Mouse (Mus musculus) MEL (cell line): ENCODE measurements around the gene Srf. TPM values are rescaled to one million over a fixed set of nuclear protein-coding genes. Genes with fewer than 3 reads are reported as not detected.

ENCODE experiments used
- DNase-seq: peaks from one replicate; pipeline ENCODE4 v3.0.0; 2011; ENCODE audit warnings: low read depth, low spot score
- H3K27ac ChIP-seq: 2 replicates; pipeline ENCODE4 v1.5.1; 2012; ENCODE audit warnings: low read depth, mild to moderate bottlenecking, control low read depth, low read length, moderate library complexity; ENCODE audit not compliant: control insufficient read depth
- H3K27me3 ChIP-seq, 2 experiments: fragments of 150-350 bp in 1 of 2; sonication (generic) in 1 of 2; 2 replicates each; pipeline ENCODE4 v1.6.1; 2012; ENCODE audit warnings: low read length in 2 of 2, mild to moderate bottlenecking in 2 of 2, improper control_type of control experiment in 1 of 2, moderate library complexity in 1 of 2; ENCODE audit not compliant: insufficient read depth in 2 of 2, control insufficient read depth in 1 of 2
- H3K36me3 ChIP-seq, 2 experiments: 2 replicates each; pipeline ENCODE4 v1.6.1; 2012 to 2014; ENCODE audit warnings: low read length in 2 of 2, improper control_type of control experiment in 1 of 2, inconsistent platforms in 1 of 2, mild to moderate bottlenecking in 1 of 2; ENCODE audit not compliant: insufficient read depth in 2 of 2, control insufficient read depth in 1 of 2
- H3K4me1 ChIP-seq, 2 experiments: fragments of 150-350 bp in 1 of 2; sonication (generic) in 1 of 2; 2 replicates each; pipeline ENCODE4 v1.6.1; 2012; ENCODE audit warnings: low read length in 2 of 2, improper control_type of control experiment in 1 of 2, mild to moderate bottlenecking in 1 of 2; ENCODE audit not compliant: insufficient read depth in 2 of 2, control insufficient read depth in 1 of 2
- H3K4me3 ChIP-seq, 2 experiments: fragments of 150-350 bp in 1 of 2; sonication (generic) in 1 of 2; 2 replicates each; pipeline ENCODE4 v1.5.1; 2012; ENCODE audit warnings: low read depth in 2 of 2, low read length in 2 of 2, mild to moderate bottlenecking in 2 of 2, moderate library complexity in 2 of 2, control low read depth in 1 of 2, improper control_type of control experiment in 1 of 2; ENCODE audit not compliant: control insufficient read depth in 1 of 2, insufficient read depth in 1 of 2
- H3K79me2 ChIP-seq: 2 replicates; pipeline ENCODE4 v1.6.1; 2012; ENCODE audit warnings: mild to moderate bottlenecking, low read length, moderate library complexity; ENCODE audit not compliant: control insufficient read depth, poor library complexity, insufficient read depth
- H3K9ac ChIP-seq: 2 replicates; pipeline ENCODE4 v1.6.1; 2012; ENCODE audit warnings: low read depth, mild to moderate bottlenecking, control low read depth, low read length, moderate library complexity; ENCODE audit not compliant: control insufficient read depth, poor library complexity, severe bottlenecking
- H3K9me3 ChIP-seq: fragments of 150-350 bp; sonication (generic); replicated peaks from 2 replicates; pipeline ENCODE4 v1.6.1; 2012; ENCODE audit warnings: mild to moderate bottlenecking, low read length, improper control_type of control experiment, moderate library complexity; ENCODE audit not compliant: insufficient read depth
- CTCF ChIP-seq, 3 experiments: IDR thresholded peaks in 2 of 3; conservative IDR thresholded peaks in 1 of 3; 2 replicates each; pipeline ENCODE4 v1.5.1; 2011 to 2012; ENCODE audit warnings: low read length in 3 of 3, low read depth in 2 of 3, mild to moderate bottlenecking in 2 of 3, improper control_type of control experiment in 1 of 3, inconsistent platforms in 1 of 3, mixed read lengths in 1 of 3, moderate library complexity in 1 of 3; ENCODE audit not compliant: control insufficient read depth in 1 of 3, insufficient read depth in 1 of 3, poor library complexity in 1 of 3, severe bottlenecking in 1 of 3
- E2F4 ChIP-seq: IDR thresholded peaks from 2 replicates; pipeline ENCODE4 v1.6.1; 2011; ENCODE audit warnings: low read depth, low read length, improper control_type of control experiment, borderline replicate concordance
- ELF1 ChIP-seq: IDR thresholded peaks from 2 replicates; pipeline ENCODE4 v1.6.1; 2014; ENCODE audit warnings: low read depth, mild to moderate bottlenecking, inconsistent platforms, low read length, improper control_type of control experiment, moderate library complexity
- GATA1 ChIP-seq: IDR thresholded peaks from 2 replicates; pipeline ENCODE4 v1.6.1; 2011; ENCODE audit warnings: low read depth, low read length, improper control_type of control experiment
- MYB ChIP-seq: IDR thresholded peaks from 2 replicates; pipeline ENCODE4 v1.6.1; 2011; ENCODE audit warnings: mild to moderate bottlenecking, low read depth, low read length, improper control_type of control experiment
- NRF1 ChIP-seq: IDR thresholded peaks from 2 replicates; pipeline ENCODE4 v1.6.1; 2014; ENCODE audit warnings: low read depth, mild to moderate bottlenecking, inconsistent platforms, low read length, improper control_type of control experiment, moderate library complexity; ENCODE audit not compliant: poor library complexity, insufficient read depth, severe bottlenecking
- POLR2AphosphoS2 ChIP-seq: IDR thresholded peaks from 2 replicates; pipeline ENCODE4 v1.6.1; 2011; ENCODE audit warnings: low read length, improper control_type of control experiment
- RAD21 ChIP-seq: IDR thresholded peaks from 2 replicates; pipeline ENCODE4 v1.6.1; 2011; ENCODE audit warnings: mild to moderate bottlenecking, low read depth, low read length, improper control_type of control experiment
- SMC3 ChIP-seq: IDR thresholded peaks from 2 replicates; pipeline ENCODE4 v1.6.1; 2011; ENCODE audit warnings: low read depth, low read length, improper control_type of control experiment
- TCF12 ChIP-seq: IDR thresholded peaks from 2 replicates; pipeline ENCODE4 v1.6.1; 2014; ENCODE audit warnings: low read depth, mild to moderate bottlenecking, inconsistent platforms, low read length, improper control_type of control experiment, moderate library complexity
- USF1 ChIP-seq: IDR thresholded peaks from 2 replicates; pipeline ENCODE4 v1.6.1; 2014; ENCODE audit warnings: low read depth, mild to moderate bottlenecking, inconsistent platforms, low read length, improper control_type of control experiment, moderate library complexity
- USF2 ChIP-seq, 2 experiments: IDR thresholded peaks; 2 replicates each; pipeline ENCODE4 v1.6.1; 2011 to 2012; ENCODE audit warnings: improper control_type of control experiment in 2 of 2, low read length in 2 of 2, borderline replicate concordance in 1 of 2, inconsistent platforms in 1 of 2, low read depth in 1 of 2, mild to moderate bottlenecking in 1 of 2; ENCODE audit not compliant: insufficient read depth in 1 of 2
- ZC3H11A ChIP-seq: IDR thresholded peaks from 2 replicates; pipeline ENCODE4 v1.6.1; 2012; ENCODE audit warnings: low read depth, mild to moderate bottlenecking, inconsistent platforms, low read length, improper control_type of control experiment
- ZMIZ1 ChIP-seq: IDR thresholded peaks from 2 replicates; pipeline ENCODE4 v1.6.1; 2012; ENCODE audit warnings: low read depth, mild to moderate bottlenecking, inconsistent platforms, low read length, improper control_type of control experiment, moderate library complexity
- ZNF384 ChIP-seq: IDR thresholded peaks from 2 replicates; pipeline ENCODE4 v1.6.1; 2012; ENCODE audit warnings: low read depth, mild to moderate bottlenecking, inconsistent platforms, low read length, improper control_type of control experiment
- polyA plus RNA-seq, 2 experiments: library from polyadenylated mRNA; stranded (reverse) in 1 of 2; unstranded in 1 of 2; fragments of >175 nt in 1 of 2; fragments of >200 nt in 1 of 2; gene quantifications; 2 replicates each; pipeline versions ENCODE4 v1.2.1 to v1.2.4; 2012; ENCODE audit warnings: low replicate concordance in 2 of 2, low read depth in 1 of 2; ENCODE audit not compliant: insufficient read length in 2 of 2, insufficient read depth in 1 of 2, missing spikeins in 1 of 2
- total RNA-seq: library from RNA; depleted of rRNA; stranded (reverse); fragments of 300-350 nt; gene quantifications from 2 replicates; pipeline ENCODE4 v1.2.3, GENCODE M21; 2012

Srf gene
- total and polyA plus RNA-seq, 3 experiments: 43.9 to 114 TPM; not detected in 1

DNA sequence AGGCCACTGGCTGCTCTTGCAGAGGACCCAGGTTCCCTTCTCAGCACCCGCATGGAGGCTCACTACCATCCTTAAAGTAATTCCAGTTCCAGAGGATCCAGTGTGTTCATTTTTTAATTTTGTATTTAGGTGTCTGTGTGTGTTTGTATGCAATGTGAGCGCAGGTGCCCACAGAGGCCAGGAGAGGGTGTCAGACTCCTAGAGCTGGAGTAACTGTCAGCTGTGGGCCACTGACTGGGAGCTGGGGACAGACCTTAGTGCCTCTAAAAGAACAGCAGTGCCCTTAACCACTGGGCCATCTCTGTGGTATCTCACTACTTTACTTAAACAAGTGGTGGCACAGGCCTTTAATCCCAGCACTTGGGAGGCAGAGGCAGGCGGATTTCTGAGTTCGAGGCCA lies 47.3 kb upstream of the Srf start:
- no peaks in the 10 kb centered on the region for H3K4me1 ChIP-seq
- H3K9ac ChIP-seq: no peak overlapping the region
- no peak for DNase-seq
- H3K36me3 ChIP-seq: no peaks in the 10 kb centered on the region
- peaks cover 0 to 1% of the 10 kb centered on the region in 2 experiments; a peak in 1 of 4 replicates for H3K27me3 ChIP-seq
- no peaks in the 10 kb centered on the region for H3K9me3 ChIP-seq
- TF ChIP-seq SMC3: peak; percentile 16; the same call in 1 of the 2 replicates
- TF ChIP-seq GATA1: no peak
- no peak for TF ChIP-seq USF2 (IDR thresholded peaks at IDR 0.05; ENCODE audit: borderline replicate concordance in 1 of 2, insufficient read depth in 1 of 2, low read depth in 1 of 2, low read length in 2 of 2)
- TF ChIP-seq POLR2AphosphoS2: no peak
- TF ChIP-seq RAD21: peak; percentile 19
- TF ChIP-seq CTCF (IDR thresholded peaks at IDR 0.05 in 2 of 3, conservative IDR thresholded peaks at IDR 0.05 in 1 of 3; ENCODE audit: control insufficient read depth in 1 of 3, insufficient read depth in 1 of 3, low read depth in 2 of 3, low read length in 3 of 3, poor library complexity in 1 of 3, severe bottlenecking in 1 of 3): peak in 2 of 3 experiments; percentile 17 to 30; a peak in 1 of 6 replicates
- TF ChIP-seq NRF1: no peak
- no peak overlapping the region for H3K4me3 ChIP-seq
- H3K79me2 ChIP-seq: no peaks in the 10 kb centered on the region
- no peak overlapping the region for H3K27ac ChIP-seq

DNA sequence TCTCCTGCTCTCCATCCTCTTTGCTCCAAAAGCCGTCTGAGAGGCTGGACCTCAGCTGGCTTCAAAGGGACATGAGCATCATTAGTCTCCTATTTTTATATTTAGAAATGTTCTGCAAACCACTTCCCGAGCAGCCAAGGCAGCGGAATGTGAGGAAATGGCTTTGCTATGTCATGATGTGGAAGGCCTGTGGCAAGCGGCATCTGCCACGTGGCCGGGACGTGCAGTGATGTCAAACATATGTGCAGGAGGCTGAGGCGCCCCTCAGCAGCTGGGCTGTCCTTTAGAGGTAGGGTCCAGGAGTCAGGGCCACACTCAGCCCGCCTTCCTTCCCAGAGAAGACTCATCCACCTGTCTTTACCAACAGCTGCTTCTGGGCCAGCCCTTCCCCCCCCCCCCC lies 46.2 kb upstream of the Srf start:
- no peak for TF ChIP-seq USF2 (IDR thresholded peaks at IDR 0.05; ENCODE audit: borderline replicate concordance in 1 of 2, insufficient read depth in 1 of 2, low read depth in 1 of 2, low read length in 2 of 2)
- TF ChIP-seq USF1: no peak
- TF ChIP-seq ELF1: no peak
- TF ChIP-seq ZMIZ1: no peak
- no peak for TF ChIP-seq SMC3
- TF ChIP-seq RAD21: no peak
- TF ChIP-seq E2F4: no peak
- no peak for TF ChIP-seq MYB
- no peak for TF ChIP-seq TCF12
- no peak overlapping the region for H3K4me3 ChIP-seq
- H3K27ac ChIP-seq: no peak overlapping the region
- H3K36me3 ChIP-seq: no peaks in the 10 kb centered on the region
- H3K27me3 ChIP-seq: no peaks in the 10 kb centered on the region; a peak in 1 of 4 replicates
- no peaks in the 10 kb centered on the region for H3K79me2 ChIP-seq
- H3K9ac ChIP-seq: no peak overlapping the region
- H3K9me3 ChIP-seq: no peaks in the 10 kb centered on the region
- no peaks in the 10 kb centered on the region; a peak in 1 of 4 replicates for H3K4me1 ChIP-seq
- no peak for DNase-seq

DNA sequence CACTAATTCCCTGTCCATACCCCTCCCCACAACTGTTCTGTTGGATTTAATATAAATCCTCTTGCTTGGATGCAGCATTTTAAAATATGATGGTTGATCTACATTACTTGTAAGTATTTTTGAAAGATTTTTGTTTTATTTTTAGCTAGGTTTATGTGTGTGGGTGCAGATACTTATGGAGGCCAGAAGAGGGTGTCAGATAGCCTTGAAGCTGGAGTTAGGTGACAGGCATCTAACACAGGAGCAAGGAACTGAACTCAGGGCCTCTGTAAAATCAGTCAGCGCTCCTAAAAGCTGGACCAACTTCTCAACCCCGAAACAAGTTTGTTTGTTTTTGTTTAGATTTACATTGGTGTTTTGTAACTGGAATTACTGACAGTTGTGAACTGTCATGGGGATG lies 44.6 kb upstream of the Srf start:
- Histone ChIP-seq H3K9ac (no peak overlapping the region), H3K9me3 (no peaks in the 10 kb centered on the region), H3K4me1 (no peaks in the 10 kb centered on the region; a peak in 1 of 4 replicates), H3K27me3 (no peaks in the 10 kb centered on the region), H3K27ac (no peak overlapping the region), H3K79me2 (no peaks in the 10 kb centered on the region), H3K4me3 (no peak overlapping the region), H3K36me3 (no peaks in the 10 kb centered on the region)
- TF ChIP-seq SMC3: peak; percentile 46
- peak; percentile 63 for TF ChIP-seq RAD21
- no peak for TF ChIP-seq TCF12
- peak in 1 of 3 experiments; percentile 54; a peak in 2 of 6 replicates for TF ChIP-seq CTCF (IDR thresholded peaks at IDR 0.05 in 2 of 3, conservative IDR thresholded peaks at IDR 0.05 in 1 of 3; ENCODE audit: control insufficient read depth in 1 of 3, insufficient read depth in 1 of 3, low read depth in 2 of 3, low read length in 3 of 3, poor library complexity in 1 of 3, severe bottlenecking in 1 of 3)
- 0 out of 2 replicates have a peak, but pooled peaks have one; percentile 21 for TF ChIP-seq ZNF384
- TF ChIP-seq ZC3H11A: peak; percentile 27; the same call in 1 of the 2 replicates
- TF ChIP-seq GATA1: no peak
- no peak for TF ChIP-seq USF2 (IDR thresholded peaks at IDR 0.05; ENCODE audit: borderline replicate concordance in 1 of 2, insufficient read depth in 1 of 2, low read depth in 1 of 2, low read length in 2 of 2)
- DNase-seq: peak; percentile 51
